Mouse (Mus musculus) neural tube, embryonic 10.5 days (tissue): Measurements from ENCODE around the gene Fam129a.

Source experiments
- DNase-seq: peaks from one replicate; pipeline ENCODE4 v3.0.0-alpha.2; 2017; ENCODE audit warnings: low spot score; ENCODE audit errors: extremely low spot score

Fam129a gene

GRCm38 (mm10) chr1:151570981-151571837 lies at the start of gene Fam129a:
TSS of gene Fam129a (plus strand) at chr1:151571186.
- peak; percentile 63 for DNase-seq

DNA sequence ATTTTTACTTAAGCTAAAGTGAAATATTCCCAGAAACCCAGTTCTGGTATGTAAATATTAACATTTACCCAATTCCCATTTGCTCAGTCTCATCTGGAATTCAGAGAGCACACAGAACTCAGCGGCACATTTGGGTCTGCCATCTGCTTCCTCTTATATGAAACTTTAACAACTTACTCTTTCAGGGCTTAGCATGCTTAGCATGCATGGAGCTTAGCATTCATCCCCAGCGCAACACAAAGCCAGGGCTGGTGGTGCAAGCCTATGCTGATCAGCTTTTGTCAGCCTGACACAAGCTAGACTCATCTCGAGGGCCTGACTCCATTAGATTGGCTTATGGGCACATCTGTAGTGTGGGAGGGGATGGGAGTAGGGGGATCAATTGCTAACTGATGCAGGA lies 44.3 kb upstream of the Fam129a start:
- DNase-seq = no peak

DNA sequence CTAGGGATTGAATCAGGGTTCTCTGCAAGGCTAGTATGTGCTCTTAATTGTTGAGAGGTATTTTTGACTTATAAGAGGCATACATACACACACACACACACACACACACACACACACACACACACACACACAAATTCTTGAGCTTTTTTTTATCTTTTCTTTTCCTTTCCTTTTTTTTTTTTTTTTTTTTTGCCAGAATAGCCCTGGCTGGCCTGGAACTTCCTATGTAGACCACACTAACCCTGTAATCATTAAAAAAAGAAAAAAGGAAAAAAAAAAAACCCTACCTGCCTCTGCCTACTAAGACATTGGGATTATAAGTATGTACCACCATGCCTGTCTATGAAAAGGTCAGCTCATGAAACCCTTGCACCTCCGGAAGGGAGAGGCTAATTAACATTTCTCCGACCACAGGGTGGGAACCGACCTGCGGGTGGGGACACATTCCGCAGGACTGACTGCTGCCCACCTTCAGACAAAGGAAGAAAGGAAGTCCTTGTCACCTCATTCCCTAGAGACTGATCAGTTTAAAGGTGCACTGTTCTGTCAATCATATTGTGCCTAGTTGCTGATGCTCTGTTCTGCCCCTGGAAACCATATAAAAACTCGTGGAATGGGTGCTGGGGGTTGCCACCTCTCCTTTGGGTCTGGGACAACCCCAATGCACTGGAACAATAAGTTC lies 27.0 kb upstream of the Fam129a start:
- DNase-seq = no peak

DNA sequence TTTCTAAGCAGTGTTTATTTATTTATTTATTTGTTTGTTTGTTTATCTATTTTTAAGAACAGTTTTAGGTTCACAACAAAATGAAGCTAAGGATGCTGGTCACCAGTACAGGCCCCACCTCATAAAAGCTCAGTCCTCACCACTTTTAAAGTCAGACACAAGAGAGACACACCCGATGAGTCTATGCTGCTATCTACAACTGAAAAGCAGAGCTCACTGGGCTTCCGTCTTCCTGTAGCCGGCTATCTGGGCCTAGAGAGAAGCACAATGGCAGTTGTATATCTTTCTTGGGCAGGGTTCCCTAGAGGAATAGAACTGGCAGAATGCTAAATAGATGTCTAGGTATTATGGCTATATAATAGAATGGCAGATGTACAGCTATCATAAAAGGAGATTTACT lies 26.4 kb upstream of the Fam129a start:
- DNase-seq = no peak

DNA sequence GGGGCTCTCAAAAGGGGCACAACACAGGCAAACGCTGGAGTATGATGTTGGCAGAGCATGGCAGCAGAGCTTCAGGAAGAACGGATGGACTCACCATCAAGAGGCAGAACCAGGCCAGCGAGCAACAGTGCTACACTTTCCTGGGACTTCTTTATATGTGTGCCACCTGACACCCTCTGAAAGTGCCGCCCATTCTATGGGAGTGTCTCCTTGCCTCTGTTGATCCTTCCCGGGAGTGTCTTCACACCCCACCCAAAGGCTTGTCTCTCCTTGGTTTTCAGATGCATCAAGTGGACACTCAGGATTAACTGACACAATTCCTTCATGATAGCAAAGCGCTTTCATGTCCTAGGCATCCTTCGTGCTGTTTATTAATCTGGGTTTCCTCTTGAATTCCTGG lies 25.4 kb upstream of the Fam129a start:
- DNase-seq = no peak

GRCm38 (mm10) chr1:151548896-151549610 lies 21.9 kb upstream of the Fam129a start:
- DNase-seq = no peak

GRCm38 (mm10) chr1:151549794-151550193 lies 21.2 kb upstream of the Fam129a start:
- DNase-seq = no peak

- no peak for DNase-seq
Measured at GRCm38 (mm10) chr1:151550587-151551479, 20.2 kb upstream of the Fam129a start.

- no peak for DNase-seq
Measured at GRCm38 (mm10) chr1:151560536-151560935, 10.4 kb upstream of the Fam129a start.

DNA sequence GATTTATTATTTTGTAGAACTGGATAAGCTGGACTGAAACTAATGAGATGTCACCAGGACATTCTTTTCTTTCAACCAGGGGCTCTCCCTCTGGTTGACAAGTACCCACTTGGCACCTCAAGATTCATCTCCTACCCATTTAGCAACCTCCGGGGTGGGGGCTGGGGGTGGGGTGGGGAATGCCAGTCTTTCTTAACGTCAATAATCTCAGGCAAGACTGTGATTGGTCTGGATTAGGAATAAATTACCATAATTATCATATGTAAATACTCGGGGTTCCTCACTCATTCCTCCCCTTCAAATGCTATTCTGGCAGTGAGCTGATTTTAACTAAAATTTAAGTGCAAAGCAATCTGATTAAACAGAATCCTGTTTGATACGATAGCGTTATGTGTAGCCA lies 7.6 kb upstream of the Fam129a start:
- DNase-seq = no peak

GRCm38 (mm10) chr1:151563893-151564292 lies 7.1 kb upstream of the Fam129a start:
- DNase-seq = no peak

GRCm38 (mm10) chr1:151564377-151564776 lies 6.6 kb upstream of the Fam129a start:
- DNase-seq = peak; percentile 72

DNA sequence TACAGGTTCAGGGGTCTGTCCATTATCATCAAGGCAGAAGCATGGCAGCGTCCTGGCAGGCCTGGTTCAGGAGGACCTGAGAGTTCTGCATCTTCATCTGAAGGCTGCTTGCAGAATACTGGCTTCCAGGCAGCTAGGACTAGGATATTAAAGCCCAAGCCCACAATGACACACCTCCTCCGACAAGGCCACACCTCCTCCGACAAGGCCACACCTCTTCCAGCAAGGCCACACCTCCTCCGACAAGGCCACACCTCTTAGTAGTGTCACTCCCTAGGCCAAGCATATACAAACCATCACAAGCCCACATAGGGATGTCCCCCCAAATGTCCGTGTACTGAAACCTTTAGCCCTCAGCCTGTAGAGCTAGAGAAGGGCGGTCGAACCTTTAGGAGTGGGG lies 2.3 kb upstream of the Fam129a start:
- no peak for DNase-seq

DNA sequence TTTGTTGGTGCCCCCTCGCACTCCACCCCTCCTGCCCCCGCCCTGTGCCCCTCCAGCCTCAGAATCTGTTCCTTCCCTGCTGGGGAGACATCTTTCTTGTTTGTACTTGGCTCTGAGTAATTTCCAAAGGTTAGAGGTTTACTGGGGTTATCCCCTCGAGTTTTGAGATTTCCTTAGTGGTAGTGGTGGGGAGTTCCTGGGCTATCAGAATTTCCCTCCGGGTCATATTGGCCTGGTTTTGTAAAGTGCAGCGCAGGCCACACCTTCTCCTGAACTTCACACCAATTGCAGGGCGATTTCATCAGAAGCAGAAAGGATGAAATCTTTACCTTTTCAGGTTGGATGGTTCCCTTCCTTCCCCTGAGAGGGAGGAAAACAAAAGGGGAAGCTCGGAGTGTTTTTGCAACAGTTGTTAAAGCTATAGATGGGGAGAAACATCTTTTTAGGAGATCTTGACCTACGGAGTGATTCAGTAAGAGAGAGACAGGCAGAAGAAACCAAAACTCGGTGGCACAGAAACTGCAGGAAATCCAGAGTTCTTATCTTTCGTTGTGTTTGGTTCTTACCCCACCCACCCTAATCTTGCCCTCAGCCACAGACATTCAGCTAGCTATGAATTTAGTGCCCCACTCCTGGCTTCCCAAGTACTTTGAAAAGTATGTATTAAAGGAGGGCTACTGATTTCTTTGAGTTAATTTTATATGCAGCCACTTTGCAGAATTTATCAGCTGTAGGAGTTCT lies 1.0 kb downstream of the Fam129a start:
- DNase-seq = no peak

DNA sequence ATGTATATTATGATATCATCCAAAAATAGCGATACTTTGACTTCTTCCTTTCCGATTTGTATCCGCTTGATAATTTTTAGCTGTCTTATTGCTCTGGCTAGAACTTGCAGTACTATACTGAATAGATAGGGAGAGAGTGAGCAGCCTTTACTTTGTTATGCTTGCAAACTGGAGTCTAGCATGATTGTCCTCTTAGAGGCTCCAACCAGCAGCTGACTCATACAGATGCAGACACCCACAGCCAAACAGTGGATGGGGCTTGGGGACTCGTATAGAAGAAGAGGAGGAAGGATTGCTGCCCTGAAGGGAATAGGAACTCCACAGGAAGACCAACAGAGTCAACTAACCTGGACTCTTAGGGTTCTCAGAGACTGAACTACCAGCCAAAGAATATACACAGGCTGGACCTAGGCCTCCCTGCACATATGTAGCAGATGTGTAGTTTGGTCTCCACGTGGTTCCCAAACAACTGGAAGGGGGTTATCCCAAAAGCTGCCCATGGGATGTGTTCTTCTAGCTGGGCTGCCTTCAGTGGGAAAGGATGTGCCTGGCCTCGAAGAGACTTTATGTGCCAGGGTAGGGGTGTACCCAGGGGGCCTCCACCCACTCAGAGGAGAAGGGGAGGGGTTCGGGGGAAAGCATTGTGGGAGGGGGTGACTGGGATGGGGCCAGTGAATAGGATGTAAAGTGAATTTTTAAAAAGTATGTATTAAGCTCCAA lies 1.8 kb downstream of the Fam129a start:
- no peak for DNase-seq

DNA sequence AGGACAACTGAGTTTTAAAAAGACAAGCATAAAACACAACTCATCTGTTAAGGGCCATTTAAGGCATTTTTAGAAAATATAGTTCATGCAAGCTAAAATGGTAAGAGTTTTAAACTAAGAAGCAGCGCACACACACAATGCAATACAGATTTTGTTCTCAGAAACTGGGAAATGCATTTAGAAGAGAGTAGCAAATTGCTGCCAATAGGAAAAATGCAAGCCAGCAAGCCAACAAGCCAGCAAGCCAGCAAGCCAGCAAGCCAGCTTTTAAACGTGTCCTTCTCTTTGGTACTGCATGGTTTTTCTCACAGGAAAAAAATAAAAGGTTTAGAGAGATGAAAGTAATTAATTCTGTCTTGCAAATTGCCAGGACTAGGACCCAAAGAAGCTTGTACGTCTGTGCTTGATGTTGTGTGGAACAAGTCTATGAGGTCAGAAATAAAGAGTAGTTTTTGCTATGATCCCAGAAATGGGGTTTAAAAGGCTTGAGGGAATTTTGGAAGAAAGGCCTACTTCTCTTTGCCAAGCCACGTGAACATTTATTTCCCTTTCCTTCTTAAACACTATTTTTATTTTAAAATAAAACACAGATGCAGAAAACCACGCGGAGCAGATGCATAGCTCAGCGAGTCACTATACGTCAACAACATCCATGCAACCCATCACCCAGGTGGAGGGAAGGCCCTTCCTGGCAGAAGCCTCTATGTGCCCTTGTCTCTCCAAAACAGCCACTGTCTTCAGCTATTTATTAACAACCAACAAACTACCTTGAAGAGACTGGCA lies 9.4 kb downstream of the Fam129a start:
- no peak for DNase-seq

- DNase-seq = no peak
Measured at GRCm38 (mm10) chr1:151581454-151581853, 10.5 kb downstream of the Fam129a start.

GRCm38 (mm10) chr1:151581977-151582376 lies 11.0 kb downstream of the Fam129a start:
- no peak for DNase-seq
